In the genomic region with DNA sequence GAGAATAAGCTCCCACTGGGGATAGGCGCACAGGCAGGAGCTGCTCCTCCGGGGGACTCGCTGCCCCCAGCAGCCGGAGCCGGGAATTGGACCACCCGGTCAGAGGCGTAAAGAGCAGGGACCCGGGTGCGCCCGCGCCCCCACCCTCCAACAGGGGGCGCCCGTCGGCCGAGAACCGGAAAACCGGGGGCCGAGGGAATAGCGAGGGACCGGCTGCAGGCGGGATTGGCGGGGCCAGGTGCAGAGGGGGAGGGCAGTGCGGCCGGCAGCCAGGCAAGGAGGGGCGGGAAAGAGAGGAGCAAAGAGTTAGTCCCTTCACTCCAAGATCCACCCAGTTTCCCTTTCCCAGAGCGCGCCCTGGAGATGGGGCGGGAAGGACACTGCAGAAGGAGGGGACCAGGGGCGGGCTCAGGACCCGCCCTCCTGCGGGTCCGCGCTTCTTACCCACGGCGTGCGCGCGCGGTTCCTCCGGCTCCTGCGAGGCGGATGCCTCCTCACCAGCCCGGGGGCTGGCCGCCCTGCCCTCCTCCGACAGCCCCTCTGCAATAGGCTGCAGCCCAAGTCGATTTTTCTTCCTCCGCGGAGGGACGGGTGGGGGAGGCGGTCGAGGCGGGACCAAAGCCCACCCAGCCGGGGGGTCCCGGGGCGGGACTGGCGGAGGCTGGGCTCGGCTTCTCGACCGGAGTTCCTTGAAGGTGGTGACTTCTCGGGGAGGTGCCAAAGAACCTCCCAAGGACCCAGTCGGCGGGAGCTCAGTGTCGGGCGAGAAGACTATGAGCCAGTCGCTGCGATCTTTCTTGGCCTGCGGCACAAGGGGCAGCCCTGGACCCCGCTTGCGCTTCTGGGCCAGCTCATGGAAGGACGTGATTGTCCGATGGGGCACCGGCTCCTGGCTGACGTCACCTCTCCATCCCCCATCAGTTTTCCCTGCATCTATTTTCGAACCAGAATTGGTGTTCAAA, we compare ENCODE assay signal across 8 mouse cellular contexts. TPM values are rescaled to one million over a fixed set of nuclear protein-coding genes. Genes with fewer than 3 reads are reported as not detected.
DNase-seq lines count a peak whose midpoint lies in the region; ATAC-seq lines count a peak whose summit lies in the region.

No protein-coding gene starts in this region.

- DNase-seq in adrenal gland, adult (ENCODE audit: inconsistent age in 2 of 2, low spot score in 1 of 2), result peak; percentile 90 to 96
- DNase-seq in embryo, embryonic 10 days (ENCODE audit: low spot score), result peak; percentile 75
- DNase-seq in gastrocnemius, postnatal 10 days, result peak; percentile 92
- peak; percentile 75 to 81 for DNase-seq in left cerebral cortex, postnatal 14 days (ENCODE audit: low spot score in 2 of 2)
- peak; percentile 81 for DNase-seq in right cerebral cortex, postnatal 4 days
- peak; percentile 79 to 80 for DNase-seq in urinary bladder, postnatal 4 days (ENCODE audit: low spot score in 2 of 2)

- intact Hi-C loops in left cerebral cortex, postnatal 14 days (cut with DNase I), result loop anchor here (5.0 kb wide), 1 partner anchor 71 kb away; a partner anchor contains a TSS

- ATAC-seq in inflammation-experienced regulatory T-cells, adult 6 months, result peak; percentile 20
- peak; percentile 28 for ATAC-seq in megakaryocyte progenitor cell, adult 5-6 weeks (replicated peaks; ENCODE audit: poor library complexity)

RNA-seq across cellular contexts. Expression of a gene that starts 2.1 kb away (rescaled TPM):
- 1 to 10 TPM; 9.7 to 9.9 TPM for total RNA-seq in gastrocnemius, postnatal 10 days (2021)
- 10 to 100 TPM; 57.4 to 78.0 (median 68.9) TPM for polyA plus RNA-seq in inflammation-experienced regulatory T-cells, adult 6 months (2017; shearing (Covaris generic))
- total RNA-seq in left cerebral cortex, postnatal 14 days (2021), result 100 to 1,000 TPM; 205 to 214 TPM
- total RNA-seq in megakaryocyte progenitor cell, adult 5-6 weeks (2015), result 21.6 and 23.4 TPM in 2 replicates
- 16.4 and 18.2 TPM in 2 replicates for total RNA-seq in megakaryocyte progenitor cell, adult 5-6 weeks (2017)

RNA-seq across cellular contexts. Expression of a gene that starts 9.9 kb away (rescaled TPM):
- total RNA-seq in gastrocnemius, postnatal 10 days (2021), result not detected
- polyA plus RNA-seq in inflammation-experienced regulatory T-cells, adult 6 months (2017; shearing (Covaris generic)), result not detected
- not detected for total RNA-seq in left cerebral cortex, postnatal 14 days (2021)
- not detected in 2 replicates for total RNA-seq in megakaryocyte progenitor cell, adult 5-6 weeks (2015)
- total RNA-seq in megakaryocyte progenitor cell, adult 5-6 weeks (2017), result not detected in 2 replicates

RNA-seq across cellular contexts. Expression of a gene that starts 10.8 kb away (rescaled TPM):
- total RNA-seq in gastrocnemius, postnatal 10 days (2021), result 10 to 100 TPM; 33.7 to 35.5 TPM
- 10 to 100 TPM; 46.3 to 92.3 (median 78.1) TPM for polyA plus RNA-seq in inflammation-experienced regulatory T-cells, adult 6 months (2017; shearing (Covaris generic))
- total RNA-seq in left cerebral cortex, postnatal 14 days (2021), result 100 to 1,000 TPM in 1 of 2 experiments, 10 to 100 TPM in 1; 97.9 to 102 TPM
- 99.4 and 118 TPM in 2 replicates for total RNA-seq in megakaryocyte progenitor cell, adult 5-6 weeks (2015)
- 238 and 251 TPM in 2 replicates for total RNA-seq in megakaryocyte progenitor cell, adult 5-6 weeks (2017)

RNA-seq across cellular contexts. Expression of a gene that starts 45.0 kb away (rescaled TPM):
- under 1 TPM in 1 of 2 experiments, not detected in 1; 0.41 TPM for total RNA-seq in gastrocnemius, postnatal 10 days (2021)
- not detected for polyA plus RNA-seq in inflammation-experienced regulatory T-cells, adult 6 months (2017; shearing (Covaris generic))
- total RNA-seq in left cerebral cortex, postnatal 14 days (2021), result not detected
- total RNA-seq in megakaryocyte progenitor cell, adult 5-6 weeks (2015), result 8.0 and 12.1 TPM in 2 replicates
- total RNA-seq in megakaryocyte progenitor cell, adult 5-6 weeks (2017), result 9.6 and 16.7 TPM in 2 replicates

Comparison
In these comparisons a context has a peak if more than half of its experiments do, and no peak if none do; other contexts are left out.
1. Peak in every context shown above with its lines: DNase-seq and ATAC-seq.
2. RNA of a gene that starts 2.1 kb away (total RNA-seq): 205 to 214 TPM in left cerebral cortex, postnatal 14 days; 16.4 to 23.4 TPM in megakaryocyte progenitor cell, adult 5-6 weeks and 9.7 to 9.9 TPM in gastrocnemius, postnatal 10 days; every median in the first group is over 4 times any median in the second.